Mouse (Mus musculus): ENCODE data around the gene Fnd3c2. TPM values are rescaled to one million over a fixed set of nuclear protein-coding genes. Genes with fewer than 3 reads are reported as not detected.

Fnd3c2 gene
- total RNA-seq (2022), result not detected

GRCm38 (mm10) chrX:106255276-106255675 is at the start of gene Fnd3c2:
Gene Fnd3c2 (minus strand): TSS chrX:106255376.
- DNase-seq (ENCODE audit: low spot score in 2 of 2), result no peak

- DNase-seq (ENCODE audit: low spot score in 2 of 2), result no peak
These were observed 29.3 kb upstream of the Fnd3c2 start for GRCm38 (mm10) chrX:106284441-106284840.

- no peak for DNase-seq (ENCODE audit: low spot score in 2 of 2)
These were observed 34.1 kb downstream of the Fnd3c2 start, which contains the start of gene Taf9b for GRCm38 (mm10) chrX:106221058-106221457. Gene Taf9b (minus strand): TSS chrX:106221158.

- DNase-seq (ENCODE audit: low spot score in 2 of 2), result peak; percentile 21 to 45
These were observed 35.8 kb downstream of the Fnd3c2 start for GRCm38 (mm10) chrX:106219171-106220032.

GRCm38 (mm10) chrX:106209100-106209499 is 46.1 kb downstream of the Fnd3c2 start:
- DNase-seq (ENCODE audit: low spot score in 2 of 2), result no peak

GRCm38 (mm10) chrX:106198904-106199303 is 56.3 kb downstream of the Fnd3c2 start:
- no peak for DNase-seq (ENCODE audit: low spot score in 2 of 2)

- DNase-seq (ENCODE audit: low spot score in 2 of 2), result no peak
These were observed 57.9 kb downstream of the Fnd3c2 start for GRCm38 (mm10) chrX:106197308-106197707.

- DNase-seq (ENCODE audit: low spot score in 2 of 2), result peak; percentile 6 to 32
These were observed 60.8 kb downstream of the Fnd3c2 start for GRCm38 (mm10) chrX:106194361-106194760.

- no peak for DNase-seq (ENCODE audit: low spot score in 2 of 2)
These were observed 65.1 kb downstream of the Fnd3c2 start for GRCm38 (mm10) chrX:106190091-106190490.

GRCm38 (mm10) chrX:106189356-106189755 is 65.8 kb downstream of the Fnd3c2 start:
- no peak for DNase-seq (ENCODE audit: low spot score in 2 of 2)

GRCm38 (mm10) chrX:106187737-106188136 is 67.4 kb downstream of the Fnd3c2 start:
- peak; percentile 7 to 43 for DNase-seq (ENCODE audit: low spot score in 2 of 2)

GRCm38 (mm10) chrX:106186713-106187649 is 68.2 kb downstream of the Fnd3c2 start, which contains the start of gene Pgk1:
Gene Pgk1 (plus strand): TSS chrX:106187100.
- peak; percentile 85 to 88 for DNase-seq (ENCODE audit: low spot score in 2 of 2)

- no peak for DNase-seq (ENCODE audit: low spot score in 2 of 2)
These were observed 69.5 kb downstream of the Fnd3c2 start for GRCm38 (mm10) chrX:106185706-106186105.

Other genes with a start within 250 kb of the Fnd3c2 start
- gene Magt1, start 243.5 kb downstream of the Fnd3c2 start, total RNA-seq (2022), result 10 to 100 TPM; 26.7 to 31.0 (median 30.4) TPM
- 100 to 1,000 TPM; 752 to 895 (median 837) TPM for gene Cox7b, start 239.7 kb downstream of the Fnd3c2 start, total RNA-seq (2022)
- gene Atp7a, start 228.1 kb downstream of the Fnd3c2 start, total RNA-seq (2022), result 1 to 10 TPM; 7.1 to 8.3 (median 7.6) TPM
- under 1 TPM in 3 of 4 experiments, not detected in 1; 0.07 to 0.32 (median 0.16) TPM for gene Tlr13, start 112.2 kb downstream of the Fnd3c2 start, total RNA-seq (2022)
- gene Pgk1, start 68.3 kb downstream of the Fnd3c2 start, total RNA-seq (2022), result 1,000 to 10,000 TPM in 2 of 4 experiments, 100 to 1,000 TPM in 2; 909 to 1,066 (median 1,006) TPM
- 10 to 100 TPM; 10.1 to 12.1 (median 10.8) TPM for gene Taf9b, start 34.2 kb downstream of the Fnd3c2 start, total RNA-seq (2022)
- under 1 TPM; 0.24 to 0.62 (median 0.51) TPM for gene Fndc3c1, start 230.0 kb upstream of the Fnd3c2 start, total RNA-seq (2022)